Mouse (Mus musculus): Measurements from ENCODE around the gene Tcte2. TPM values are rescaled to one million over a fixed set of nuclear protein-coding genes. Genes with fewer than 3 reads are reported as not detected.

Gene Tcte2
- polyA plus RNA-seq, 1 experiment, result 12.1 TPM

GRCm38 (mm10) chr17:13738916-13739315 is 22.7 kb downstream of the Tcte2 start:
- WGBS, result 95% methylated on average over 2 of the region's 2 CpGs
- H3K4me1 ChIP-seq (ENCODE audit: control insufficient read depth, insufficient read depth, low read length), result peaks cover 8% of the 10 kb centered on the region; the same call in 1 of the 2 replicates
- no peak overlapping the region for H3K27ac ChIP-seq (ENCODE audit: insufficient read depth, low read length)
- TF ChIP-seq POLR2A (IDR thresholded peaks at IDR 0.05; ENCODE audit: borderline replicate concordance, insufficient read depth, low read length), result no peak
- no peak for TF ChIP-seq CTCF (IDR thresholded peaks at IDR 0.05; ENCODE audit: borderline replicate concordance, insufficient read depth, low read depth, low read length)
- H3K4me3 ChIP-seq (replicated peaks; ENCODE audit: insufficient read depth, low read depth, low read length), result no peak overlapping the region
- no peak for DNase-seq
- no peaks in the 10 kb centered on the region for H3K27me3 ChIP-seq (ENCODE audit: control insufficient read depth, insufficient read depth, low read length)

- H3K4me3 ChIP-seq (replicated peaks; ENCODE audit: insufficient read depth, low read depth, low read length), result no peak overlapping the region
- TF ChIP-seq CTCF (IDR thresholded peaks at IDR 0.05; ENCODE audit: borderline replicate concordance, insufficient read depth, low read depth, low read length), result no peak
- TF ChIP-seq POLR2A (IDR thresholded peaks at IDR 0.05; ENCODE audit: borderline replicate concordance, insufficient read depth, low read length), result no peak
- WGBS, result 75% methylated on average over 7 of the region's 7 CpGs
- H3K4me1 ChIP-seq (ENCODE audit: control insufficient read depth, insufficient read depth, low read length), result peaks cover 6% of the 10 kb centered on the region; the same call in 1 of the 2 replicates
- H3K27ac ChIP-seq (ENCODE audit: insufficient read depth, low read length), result no peak overlapping the region
- DNase-seq, result no peak
- no peaks in the 10 kb centered on the region for H3K27me3 ChIP-seq (ENCODE audit: control insufficient read depth, insufficient read depth, low read length)
Observed at GRCm38 (mm10) chr17:13738121-13738776, 23.4 kb downstream of the Tcte2 start.

- Histone ChIP-seq H3K4me1 (ENCODE audit: control insufficient read depth, insufficient read depth, low read length) (peaks cover 6% of the 10 kb centered on the region; the same call in 1 of the 2 replicates), H3K27ac (ENCODE audit: insufficient read depth, low read length) (no peak overlapping the region), H3K4me3 (replicated peaks; ENCODE audit: insufficient read depth, low read depth, low read length) (no peak overlapping the region), H3K27me3 (ENCODE audit: control insufficient read depth, insufficient read depth, low read length) (no peaks in the 10 kb centered on the region)
- WGBS, result 21% methylated on average over 6 of the region's 6 CpGs
- TF ChIP-seq POLR2A (IDR thresholded peaks at IDR 0.05; ENCODE audit: borderline replicate concordance, insufficient read depth, low read length) (no peak), CTCF (IDR thresholded peaks at IDR 0.05; ENCODE audit: borderline replicate concordance, insufficient read depth, low read depth, low read length) (no peak)
- peak; percentile 35 to 45 for DNase-seq
Observed at GRCm38 (mm10) chr17:13737336-13737735, 24.3 kb downstream of the Tcte2 start.

- peaks cover 13% of the 10 kb centered on the region for H3K4me1 ChIP-seq (ENCODE audit: control insufficient read depth, insufficient read depth, low read length)
- 88% methylated on average over 8 of the region's 8 CpGs for WGBS
- no peak overlapping the region for H3K27ac ChIP-seq (ENCODE audit: insufficient read depth, low read length)
- no peak overlapping the region for H3K4me3 ChIP-seq (replicated peaks; ENCODE audit: insufficient read depth, low read depth, low read length)
- TF ChIP-seq CTCF (IDR thresholded peaks at IDR 0.05; ENCODE audit: borderline replicate concordance, insufficient read depth, low read depth, low read length) (no peak), POLR2A (IDR thresholded peaks at IDR 0.05; ENCODE audit: borderline replicate concordance, insufficient read depth, low read length) (no peak)
- DNase-seq, result no peak
- H3K27me3 ChIP-seq (ENCODE audit: control insufficient read depth, insufficient read depth, low read length), result no peaks in the 10 kb centered on the region
Observed at GRCm38 (mm10) chr17:13735803-13736282, 25.8 kb downstream of the Tcte2 start.

- TF ChIP-seq POLR2A (IDR thresholded peaks at IDR 0.05; ENCODE audit: borderline replicate concordance, insufficient read depth, low read length) (no peak), CTCF (IDR thresholded peaks at IDR 0.05; ENCODE audit: borderline replicate concordance, insufficient read depth, low read depth, low read length) (no peak)
- Histone ChIP-seq H3K4me3 (replicated peaks; ENCODE audit: insufficient read depth, low read depth, low read length) (no peak overlapping the region), H3K27me3 (ENCODE audit: control insufficient read depth, insufficient read depth, low read length) (no peaks in the 10 kb centered on the region), H3K27ac (ENCODE audit: insufficient read depth, low read length) (no peak overlapping the region), H3K4me1 (ENCODE audit: control insufficient read depth, insufficient read depth, low read length) (peaks cover 13% of the 10 kb centered on the region)
- 96% methylated on average over 5 of the region's 5 CpGs for whole genome bisulfite sequencing
- no peak for DNase-seq
Observed at GRCm38 (mm10) chr17:13735057-13735456, 26.6 kb downstream of the Tcte2 start.

- WGBS, result 67% methylated on average over 5 of the region's 5 CpGs
- TF ChIP-seq CTCF (IDR thresholded peaks at IDR 0.05; ENCODE audit: borderline replicate concordance, insufficient read depth, low read depth, low read length) (no peak), POLR2A (IDR thresholded peaks at IDR 0.05; ENCODE audit: borderline replicate concordance, insufficient read depth, low read length) (no peak)
Observed at GRCm38 (mm10) chr17:13733971-13734370, 27.7 kb downstream of the Tcte2 start.

GRCm38 (mm10) chr17:13732685-13733084 is 28.9 kb downstream of the Tcte2 start:
- Histone ChIP-seq H3K4me1 (ENCODE audit: control insufficient read depth, insufficient read depth, low read length) (peaks cover 13% of the 10 kb centered on the region), H3K27me3 (ENCODE audit: control insufficient read depth, insufficient read depth, low read length) (no peaks in the 10 kb centered on the region), H3K27ac (ENCODE audit: insufficient read depth, low read length) (no peak overlapping the region), H3K4me3 (replicated peaks; ENCODE audit: insufficient read depth, low read depth, low read length) (no peak overlapping the region)
- no peak for DNase-seq
- no peak for TF ChIP-seq POLR2A (IDR thresholded peaks at IDR 0.05; ENCODE audit: borderline replicate concordance, insufficient read depth, low read length)
- no peak for TF ChIP-seq CTCF (IDR thresholded peaks at IDR 0.05; ENCODE audit: borderline replicate concordance, insufficient read depth, low read depth, low read length)
- WGBS, result 81% methylated on average over 8 of the region's 8 CpGs

More at GRCm38 (mm10) chr17:13733971-13734370, 27.7 kb downstream of the Tcte2 start:
- no peak overlapping the region for H3K27ac ChIP-seq (ENCODE audit: insufficient read depth, low read length)
- DNase-seq, result no peak
- no peaks in the 10 kb centered on the region for H3K27me3 ChIP-seq (ENCODE audit: control insufficient read depth, insufficient read depth, low read length)
- H3K4me1 ChIP-seq (ENCODE audit: control insufficient read depth, insufficient read depth, low read length), result peaks cover 13% of the 10 kb centered on the region
- no peak overlapping the region for H3K4me3 ChIP-seq (replicated peaks; ENCODE audit: insufficient read depth, low read depth, low read length)

GRCm38 (mm10) chr17:13731727-13732112 is 29.9 kb downstream of the Tcte2 start:
- H3K27me3 ChIP-seq (ENCODE audit: control insufficient read depth, insufficient read depth, low read length), result no peaks in the 10 kb centered on the region
- DNase-seq, result no peak
- peaks cover 7% of the 10 kb centered on the region for H3K4me1 ChIP-seq (ENCODE audit: control insufficient read depth, insufficient read depth, low read length)
- H3K27ac ChIP-seq (ENCODE audit: insufficient read depth, low read length), result no peak overlapping the region
- TF ChIP-seq POLR2A (IDR thresholded peaks at IDR 0.05; ENCODE audit: borderline replicate concordance, insufficient read depth, low read length) (no peak), CTCF (IDR thresholded peaks at IDR 0.05; ENCODE audit: borderline replicate concordance, insufficient read depth, low read depth, low read length) (no peak)
- no peak overlapping the region for H3K4me3 ChIP-seq (replicated peaks; ENCODE audit: insufficient read depth, low read depth, low read length)
- WGBS, result 48% methylated on average over 4 of the region's 4 CpGs

Data from cerebellum, adult 2 months (tissue).